16 mouse cellular contexts compared by ENCODE assay signal in genomic region chr3:102084833-102085491, GRCm38 (mm10). TPM values are rescaled to one million over a fixed set of nuclear protein-coding genes. Genes with fewer than 3 reads are reported as not detected.
"Had no signal": no experiment of that assay in that cellular context is flagged by ENCODE, and none has a peak within 500 bp of the region (broad histone marks: within the 10 kb centered on the region; RNA-seq: fewer than 3 reads in every experiment).

No protein-coding gene starts in this region.

- H3K27ac ChIP-seq: left cerebral cortex, adult 2 months; limb, embryonic 10.5 days; liver, embryonic 15.5 days; macrophage; midbrain, embryonic 15.5 days; neural tube, embryonic 12.5 days; stomach, postnatal 0 days had no signal

- H3K9me3 ChIP-seq: limb, embryonic 10.5 days; liver, embryonic 15.5 days; megakaryocyte, embryonic 14.5 days; midbrain, embryonic 15.5 days; neural tube, embryonic 12.5 days had no signal

- H3K4me1 ChIP-seq: liver, embryonic 15.5 days; neural tube, embryonic 12.5 days had no signal

- H3K36me3 ChIP-seq: limb, embryonic 10.5 days; liver, embryonic 15.5 days; midbrain, embryonic 15.5 days; neural tube, embryonic 12.5 days had no signal

- H3K4me3 ChIP-seq: left cerebral cortex, adult 2 months; limb, embryonic 10.5 days; liver, embryonic 15.5 days; megakaryocyte, embryonic 14.5 days; midbrain, embryonic 15.5 days; neural tube, embryonic 12.5 days had no signal

- H3K4me2 ChIP-seq: liver, embryonic 11.5 days; liver, embryonic 15.5 days; midbrain, embryonic 11.5 days; midbrain, embryonic 15.5 days had no signal

- DNase-seq: lung, adult 2 months; thymus, adult 2 months; thymus, postnatal 25 days had no signal

- H3K9ac ChIP-seq: liver, embryonic 15.5 days; midbrain, embryonic 15.5 days; neural tube, embryonic 12.5 days had no signal

- ATAC-seq: lung, postnatal 0 days; midbrain, embryonic 15.5 days had no signal

RNA-seq across cellular contexts. Expression of gene Casq2, which starts 1.3 kb away (rescaled TPM):
- total RNA-seq: monocyte, adult 5-6 weeks; neutrophil, adult 5-6 weeks had no signal
- polyA plus RNA-seq: macrophage; midbrain, embryonic 11.5 days had no signal
